Mouse (Mus musculus) lung, embryonic 14.5 days (tissue): ENCODE measurements around the gene Flnb. TPM values are rescaled to one million over a fixed set of nuclear protein-coding genes. Genes with fewer than 3 reads are reported as not detected.

Experiments used
- ATAC-seq: fragments of 200-750 bp; cut with Nextera tagmentation; 2 replicates; pipeline ENCODE4 v1.8.0; 2017; ENCODE audit warnings: mild to moderate bottlenecking, moderate TSS enrichment, moderate library complexity; ENCODE audit not compliant: insufficient read depth
- DNase-seq: peaks from one replicate; pipeline ENCODE4 v3.0.0-alpha.2; 2015
- H3K27ac ChIP-seq: fragments of 300-500 bp; sonication (generic); 2 replicates; pipeline ENCODE4 v1.5.1; 2014; ENCODE audit warnings: low read depth, mild to moderate bottlenecking, moderate library complexity
- H3K27me3 ChIP-seq: fragments of 300-500 bp; sonication (generic); 2 replicates; pipeline ENCODE4 v1.6.1; 2014; ENCODE audit warnings: low read length, control low read depth; ENCODE audit not compliant: insufficient read depth
- H3K36me3 ChIP-seq: fragments of 300-500 bp; sonication (generic); 2 replicates; pipeline ENCODE4 v1.6.1; 2014; ENCODE audit warnings: control low read depth; ENCODE audit not compliant: insufficient read depth
- H3K4me1 ChIP-seq: fragments of 300-500 bp; sonication (generic); 2 replicates; pipeline ENCODE4 v1.6.1; 2014; ENCODE audit warnings: antibody characterized with exemption, control low read depth; ENCODE audit not compliant: insufficient read depth
- H3K4me2 ChIP-seq: fragments of 300-500 bp; sonication (generic); 2 replicates; pipeline ENCODE4 v1.6.1; 2014; ENCODE audit warnings: mild to moderate bottlenecking
- H3K4me3 ChIP-seq: fragments of 300-500 bp; sonication (generic); 2 replicates; pipeline ENCODE4 v1.5.1; 2014; ENCODE audit warnings: low read depth, low read length
- H3K9ac ChIP-seq: fragments of 300-500 bp; sonication (generic); 2 replicates; pipeline ENCODE4 v1.6.1; 2014
- H3K9me3 ChIP-seq: fragments of 300-500 bp; sonication (generic); 2 replicates; pipeline ENCODE4 v1.6.1; 2016; ENCODE audit warnings: low read depth, low read length, control low read depth
- CTCF ChIP-seq: IDR thresholded peaks from 2 replicates; pipeline ENCODE4 v1.5.1; 2016; ENCODE audit warnings: antibody characterized with exemption, low read depth
- WGBS: fragments of 180-500 bp; shearing (Covaris S2); extraction: QIAGEN DNeasy Blood & Tissue Kit; methylation state at CpG from one replicate; pipeline ENCODE4 v1.1.7; 2014; 5-methylcytosine and 5-hydroxymethylcytosine counted together
- polyA plus RNA-seq: library from polyadenylated mRNA; unstranded; fragments of >200 nt; fragmentation: Nextera tagmentation; extraction: Ambion mirVana; gene quantifications from 2 replicates; pipeline ENCODE4 v1.2.1, GENCODE M21; 2014

Flnb gene
- polyA plus RNA-seq, 1 experiment from 2014 or later = 22.5 TPM

GRCm38 (mm10) chr14:7913842-7914241 is 96.1 kb downstream of the Flnb start:
- Histone ChIP-seq H3K4me2 (no peak overlapping the region), H3K9ac (no peak overlapping the region), H3K36me3 (peaks cover 61% of the 10 kb centered on the region), H3K4me1 (no peaks in the 10 kb centered on the region), H3K27ac (no peak overlapping the region), H3K27me3 (no peaks in the 10 kb centered on the region), H3K9me3 (no peaks in the 10 kb centered on the region), H3K4me3 (no peak overlapping the region)
- 56% methylated on average over 7 of the region's 7 CpGs for WGBS
- ATAC-seq = 0 out of 2 replicates have a peak, but pooled peaks have one; percentile 33
- TF ChIP-seq CTCF = no peak
- peak; percentile 21 for DNase-seq

- H3K4me2 ChIP-seq = no peak overlapping the region
- peaks cover 1% of the 10 kb centered on the region; the same call in 1 of the 2 replicates for H3K4me1 ChIP-seq
- no peak overlapping the region for H3K9ac ChIP-seq
- no peak for TF ChIP-seq CTCF
- no peak overlapping the region for H3K4me3 ChIP-seq
- no peak for DNase-seq
- H3K27ac ChIP-seq = no peak overlapping the region
- 52% methylated on average over 4 of the region's 4 CpGs for WGBS
- H3K9me3 ChIP-seq = no peaks in the 10 kb centered on the region
- ATAC-seq = no peak
- H3K36me3 ChIP-seq = peaks cover 65% of the 10 kb centered on the region
- H3K27me3 ChIP-seq = no peaks in the 10 kb centered on the region
These were observed 96.7 kb downstream of the Flnb start for GRCm38 (mm10) chr14:7914461-7914860.

GRCm38 (mm10) chr14:7918150-7918991 is 100.6 kb downstream of the Flnb start:
- H3K9me3 ChIP-seq = no peaks in the 10 kb centered on the region
- no peak for TF ChIP-seq CTCF
- ATAC-seq = no peak
- 81% methylated on average over 6 of the region's 6 CpGs for WGBS
- H3K4me3 ChIP-seq = no peak overlapping the region
- H3K4me2 ChIP-seq = no peak overlapping the region
- DNase-seq = no peak
- H3K27ac ChIP-seq = no peak overlapping the region
- peaks cover 64% of the 10 kb centered on the region for H3K36me3 ChIP-seq
- H3K9ac ChIP-seq = no peak overlapping the region
- H3K4me1 ChIP-seq = peaks cover 10% of the 10 kb centered on the region
- H3K27me3 ChIP-seq = no peaks in the 10 kb centered on the region

- Histone ChIP-seq H3K36me3 (peaks cover 64% of the 10 kb centered on the region), H3K27ac (peak overlapping the region; percentile 42; the same call in 1 of the 2 replicates), H3K9me3 (no peaks in the 10 kb centered on the region), H3K4me2 (no peak overlapping the region), H3K9ac (no peak overlapping the region), H3K4me3 (no peak overlapping the region), H3K4me1 (peaks cover 10% of the 10 kb centered on the region), H3K27me3 (no peaks in the 10 kb centered on the region)
- ATAC-seq = no peak
- no peak for TF ChIP-seq CTCF
- 83% methylated on average over 5 of the region's 5 CpGs for WGBS
- no peak for DNase-seq
These were observed 101.6 kb downstream of the Flnb start for GRCm38 (mm10) chr14:7919309-7919708.

DNA sequence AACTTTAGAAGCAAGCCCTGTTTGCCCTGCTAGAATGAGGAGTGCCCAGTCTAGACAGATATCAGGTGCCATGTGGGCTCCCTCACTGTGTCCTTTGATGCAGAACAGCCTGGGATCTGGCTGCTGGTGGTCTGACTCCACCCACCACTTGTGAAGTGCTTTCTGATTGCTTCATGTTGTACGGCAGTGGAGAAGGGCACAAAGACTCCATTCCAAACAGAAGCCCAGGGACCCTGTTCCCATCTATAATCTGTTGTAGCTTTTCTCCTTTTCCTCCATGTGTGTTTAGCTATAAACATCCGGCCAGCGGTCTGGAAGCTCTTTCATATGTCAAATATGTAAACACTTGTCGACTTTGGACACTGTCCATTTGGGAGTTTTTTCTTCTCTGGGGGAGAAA is 102.2 kb downstream of the Flnb start:
- Histone ChIP-seq H3K4me1 (peaks cover 10% of the 10 kb centered on the region), H3K9me3 (no peaks in the 10 kb centered on the region), H3K27ac (no peak overlapping the region; the same call in 1 of the 2 replicates), H3K4me2 (no peak overlapping the region), H3K4me3 (no peak overlapping the region), H3K36me3 (peaks cover 66% of the 10 kb centered on the region), H3K9ac (no peak overlapping the region), H3K27me3 (no peaks in the 10 kb centered on the region)
- 23% methylated on average over 4 of the region's 4 CpGs for WGBS
- ATAC-seq = peak; percentile 91
- DNase-seq = peak; percentile 88
- no peak for TF ChIP-seq CTCF

GRCm38 (mm10) chr14:7921459-7921858 is 103.7 kb downstream of the Flnb start:
- H3K4me3 ChIP-seq = no peak overlapping the region
- H3K27ac ChIP-seq = no peak overlapping the region
- H3K27me3 ChIP-seq = no peaks in the 10 kb centered on the region
- H3K9ac ChIP-seq = no peak overlapping the region
- WGBS = 86% methylated on average over 5 of the region's 5 CpGs
- ATAC-seq = no peak
- H3K4me1 ChIP-seq = peaks cover 10% of the 10 kb centered on the region
- TF ChIP-seq CTCF = no peak
- H3K9me3 ChIP-seq = no peaks in the 10 kb centered on the region
- DNase-seq = no peak
- H3K36me3 ChIP-seq = peaks cover 61% of the 10 kb centered on the region
- H3K4me2 ChIP-seq = no peak overlapping the region

- Histone ChIP-seq H3K36me3 (peaks cover 53% of the 10 kb centered on the region), H3K27ac (no peak overlapping the region), H3K4me1 (peaks cover 10% of the 10 kb centered on the region), H3K27me3 (no peaks in the 10 kb centered on the region), H3K4me2 (no peak overlapping the region), H3K9ac (no peak overlapping the region), H3K4me3 (no peak overlapping the region), H3K9me3 (no peaks in the 10 kb centered on the region)
- DNase-seq = no peak
- ATAC-seq = no peak
- TF ChIP-seq CTCF = no peak
These were observed 105.9 kb downstream of the Flnb start for GRCm38 (mm10) chr14:7923635-7924034.
